Mouse (Mus musculus) liver, embryonic 12.5 days (tissue): ENCODE measurements around the gene Golga5. TPM values are rescaled to one million over a fixed set of nuclear protein-coding genes. Genes with fewer than 3 reads are reported as not detected.

Source experiments
- ATAC-seq: fragments of 200-750 bp; cut with Nextera tagmentation; 2 replicates; pipeline ENCODE4 v1.8.0; 2017; ENCODE audit warnings: moderate number of reproducible peaks, mild to moderate bottlenecking, moderate library complexity
- H3K27ac ChIP-seq: fragments of 300-500 bp; sonication (generic); 2 replicates; pipeline ENCODE4 v1.5.1; 2016; ENCODE audit warnings: mild to moderate bottlenecking
- H3K27me3 ChIP-seq: fragments of 300-500 bp; sonication (generic); replicated peaks from 2 replicates; pipeline ENCODE4 v1.6.1; 2016; ENCODE audit warnings: mild to moderate bottlenecking, moderate library complexity
- H3K36me3 ChIP-seq: fragments of 300-500 bp; sonication (generic); 2 replicates; pipeline ENCODE4 v1.6.1; 2016; ENCODE audit warnings: mild to moderate bottlenecking, moderate library complexity
- H3K4me1 ChIP-seq: fragments of 300-500 bp; sonication (generic); 2 replicates; pipeline ENCODE4 v1.6.1; 2016
- H3K4me2 ChIP-seq: fragments of 300-500 bp; sonication (generic); 2 replicates; pipeline ENCODE4 v1.6.1; 2016; ENCODE audit warnings: mild to moderate bottlenecking, moderate library complexity
- H3K4me3 ChIP-seq: fragments of 300-500 bp; sonication (generic); 2 replicates; pipeline ENCODE4 v1.5.1; 2016; ENCODE audit warnings: mild to moderate bottlenecking, moderate library complexity
- H3K9ac ChIP-seq: fragments of 300-500 bp; sonication (generic); 2 replicates; pipeline ENCODE4 v1.6.1; 2016; ENCODE audit warnings: mild to moderate bottlenecking, moderate library complexity
- H3K9me3 ChIP-seq: fragments of 300-500 bp; sonication (generic); replicated peaks from 2 replicates; pipeline ENCODE4 v1.6.1; 2016; ENCODE audit warnings: mild to moderate bottlenecking, moderate library complexity
- WGBS: fragments of 180-500 bp; shearing (Covaris S2); methylation state at CpG from one replicate; pipeline ENCODE4 v1.1.7; 2016; ENCODE audit not compliant: insufficient replicate concordance; 5-methylcytosine and 5-hydroxymethylcytosine counted together
- polyA plus RNA-seq: library from polyadenylated mRNA; unstranded; fragments of >200 nt; fragmentation: Nextera tagmentation; extraction: Ambion mirVana; gene quantifications from 2 replicates; pipeline ENCODE4 v1.2.1, GENCODE M21; 2016

The Golga5 gene
- polyA plus RNA-seq, 1 experiment from 2014 or later: 18.5 TPM

DNA sequence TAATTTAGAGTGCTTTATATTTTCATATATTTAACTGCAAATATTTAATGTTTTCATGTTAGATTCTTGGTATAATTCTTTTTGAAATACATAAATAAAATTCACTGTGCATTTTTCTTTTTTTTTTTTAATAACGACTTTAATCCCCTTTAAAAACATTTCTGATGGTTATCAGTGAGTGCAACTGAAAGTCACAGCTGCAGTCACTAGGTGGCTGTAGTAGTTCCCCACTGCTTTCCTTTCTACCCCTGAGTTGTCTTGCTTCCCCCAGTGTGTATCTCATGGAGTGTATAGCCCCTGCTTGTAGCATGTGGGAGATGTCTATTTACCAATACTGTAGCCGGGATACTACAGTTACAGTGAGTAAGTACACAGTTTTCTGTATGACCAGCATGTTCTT is 29.0 kb downstream of the Golga5 start:
- no peak overlapping the region for H3K4me3 ChIP-seq
- H3K27ac ChIP-seq: no peak overlapping the region
- no peak overlapping the region for H3K4me2 ChIP-seq
- H3K9me3 ChIP-seq: no peaks in the 10 kb centered on the region
- H3K27me3 ChIP-seq: no peaks in the 10 kb centered on the region
- 0 out of 2 replicates have a peak, but pooled peaks cover 3% of the 10 kb centered on the region for H3K4me1 ChIP-seq
- WGBS: 70% methylated on average over 2 of the region's 2 CpGs
- H3K36me3 ChIP-seq: peaks cover 53% of the 10 kb centered on the region
- no peak for ATAC-seq
- H3K9ac ChIP-seq: no peak overlapping the region

DNA sequence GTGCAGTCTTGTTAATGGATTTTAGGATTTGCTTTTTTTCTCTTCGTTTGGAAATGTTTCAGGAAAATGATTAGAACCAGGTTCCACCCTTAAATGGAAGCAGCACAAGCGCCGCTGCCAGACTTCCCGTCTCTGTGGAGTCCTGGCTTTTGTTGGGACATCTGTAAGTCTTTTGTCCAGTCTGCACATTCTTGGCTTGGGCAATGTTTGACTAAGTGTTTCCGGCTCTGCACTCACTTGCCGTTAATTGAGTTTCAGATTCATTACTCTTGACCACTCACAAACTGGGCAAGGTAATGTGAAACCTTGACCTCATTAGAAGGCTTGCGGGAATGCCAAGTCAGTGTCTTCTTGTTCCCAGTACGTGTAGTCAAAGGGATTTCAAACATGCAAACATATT is 29.8 kb downstream of the Golga5 start:
- Histone ChIP-seq H3K9ac (no peak overlapping the region), H3K36me3 (peaks cover 46% of the 10 kb centered on the region), H3K27ac (no peak overlapping the region), H3K4me2 (no peak overlapping the region), H3K9me3 (no peaks in the 10 kb centered on the region), H3K4me1 (0 out of 2 replicates have a peak, but pooled peaks cover 3% of the 10 kb centered on the region), H3K4me3 (no peak overlapping the region), H3K27me3 (no peaks in the 10 kb centered on the region)
- WGBS: 86% methylated on average over 8 of the region's 8 CpGs
- ATAC-seq: no peak

DNA sequence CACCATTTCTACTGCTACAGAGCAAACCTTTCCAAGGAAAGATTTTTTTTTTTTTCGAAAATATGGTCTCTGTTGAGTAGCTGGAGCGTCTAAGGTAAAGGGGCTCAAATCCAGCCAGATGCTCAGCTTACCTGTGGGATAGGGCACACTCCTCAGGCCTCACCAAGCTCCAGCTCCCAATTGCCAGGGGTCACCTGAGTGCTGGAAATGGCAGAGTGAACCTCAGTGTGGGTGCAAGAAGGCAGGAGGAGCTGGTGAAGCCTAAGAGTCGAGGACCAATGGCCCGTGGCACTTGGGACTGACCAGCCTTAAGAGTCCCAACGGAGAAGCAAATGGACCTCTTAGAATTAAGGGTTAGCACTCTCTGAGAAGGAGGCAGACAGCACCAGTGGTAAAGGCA is 30.3 kb downstream of the Golga5 start:
- Histone ChIP-seq H3K27ac (no peak overlapping the region), H3K9me3 (no peaks in the 10 kb centered on the region), H3K4me2 (no peak overlapping the region), H3K9ac (no peak overlapping the region), H3K27me3 (no peaks in the 10 kb centered on the region), H3K4me1 (0 out of 2 replicates have a peak, but pooled peaks cover 3% of the 10 kb centered on the region), H3K36me3 (peaks cover 41% of the 10 kb centered on the region), H3K4me3 (no peak overlapping the region)
- no peak for ATAC-seq
- WGBS: 71% methylated on average over 5 of the region's 5 CpGs

DNA sequence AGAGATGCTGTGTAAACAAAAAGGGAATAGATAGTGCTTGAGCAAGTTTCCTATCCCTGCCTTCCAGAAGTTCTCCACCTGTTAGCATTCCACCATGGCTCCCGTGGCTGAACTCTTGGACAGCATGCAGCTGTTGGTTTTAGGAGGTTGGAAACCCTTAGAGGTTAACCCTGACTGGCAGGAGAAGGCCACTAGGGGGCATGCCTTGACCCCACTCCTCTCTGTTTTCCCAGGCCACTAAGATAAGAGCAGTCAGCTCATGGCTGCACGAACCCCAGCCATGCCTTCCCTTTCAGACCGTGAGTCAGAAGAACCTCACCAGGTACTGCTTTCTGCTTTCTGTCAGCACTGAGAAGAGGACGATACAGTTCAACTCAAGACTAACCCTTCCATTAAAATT is 30.8 kb downstream of the Golga5 start:
- Histone ChIP-seq H3K9me3 (no peaks in the 10 kb centered on the region), H3K27me3 (no peaks in the 10 kb centered on the region), H3K4me3 (no peak overlapping the region), H3K4me2 (no peak overlapping the region), H3K36me3 (peaks cover 38% of the 10 kb centered on the region), H3K4me1 (0 out of 2 replicates have a peak, but pooled peaks cover 3% of the 10 kb centered on the region), H3K9ac (no peak overlapping the region), H3K27ac (no peak overlapping the region)
- WGBS: 39% methylated on average over 4 of the region's 4 CpGs
- ATAC-seq: no peak

DNA sequence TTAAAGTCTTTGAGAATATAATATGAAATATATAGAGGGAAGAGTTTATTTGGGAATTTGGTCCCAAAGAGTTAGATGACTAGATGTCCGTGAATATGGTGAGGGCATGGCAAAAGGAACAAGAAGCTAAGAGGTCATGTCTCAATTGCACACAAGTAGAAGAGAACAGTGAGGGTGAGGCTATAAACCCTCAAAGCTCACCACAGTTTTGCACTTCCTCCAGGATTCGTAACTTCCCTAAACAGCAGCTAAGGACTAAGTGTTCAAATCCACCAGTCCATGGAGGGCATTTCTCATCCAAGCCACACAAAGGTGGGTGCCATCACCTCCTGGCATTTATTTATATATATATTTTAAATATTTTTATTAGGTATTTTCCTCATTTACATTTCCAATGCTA is 32.1 kb downstream of the Golga5 start:
- H3K4me3 ChIP-seq: no peak overlapping the region
- peaks cover 11% of the 10 kb centered on the region for H3K4me1 ChIP-seq
- H3K9me3 ChIP-seq: no peaks in the 10 kb centered on the region
- H3K27ac ChIP-seq: no peak overlapping the region
- ATAC-seq: no peak
- H3K27me3 ChIP-seq: no peaks in the 10 kb centered on the region
- H3K9ac ChIP-seq: no peak overlapping the region
- 81% methylated on average over 2 of the region's 2 CpGs for WGBS
- H3K4me2 ChIP-seq: no peak overlapping the region
- H3K36me3 ChIP-seq: peaks cover 29% of the 10 kb centered on the region

DNA sequence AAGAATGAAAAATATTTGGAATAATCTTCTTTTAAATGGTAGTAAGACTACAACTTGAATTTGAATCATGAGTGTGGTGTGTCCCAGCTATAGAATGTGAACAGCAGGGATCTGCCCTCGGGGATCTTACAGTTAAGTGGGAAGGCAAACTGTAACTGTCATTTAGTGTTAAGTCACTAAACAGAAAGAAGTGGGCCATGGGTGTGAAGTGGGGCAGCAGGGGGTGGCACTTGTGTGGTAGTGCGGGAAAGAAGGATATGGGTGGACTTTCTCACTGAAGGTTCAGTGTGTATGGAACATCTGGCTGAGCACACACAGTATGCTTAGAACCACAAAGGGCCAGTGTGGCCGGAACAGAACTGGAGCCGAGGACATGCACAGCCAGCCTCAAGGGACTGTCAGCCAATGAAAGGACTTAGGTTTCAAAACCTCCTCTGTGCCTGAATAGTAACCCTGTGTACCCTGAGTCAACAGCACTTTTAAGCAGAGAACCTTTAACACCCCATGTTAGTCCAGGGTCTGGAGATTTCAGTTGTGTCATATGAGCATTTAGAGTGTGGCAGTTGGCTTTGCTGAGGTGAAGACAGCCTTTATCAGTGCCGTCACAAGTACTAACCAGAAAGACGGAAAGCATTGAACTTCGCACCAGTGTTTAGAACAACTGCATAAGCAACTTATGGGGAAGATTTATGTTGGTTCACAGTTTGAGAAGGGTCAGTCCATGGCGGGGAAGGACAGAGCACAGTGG is 33.1 kb downstream of the Golga5 start:
- Histone ChIP-seq H3K4me3 (no peak overlapping the region), H3K4me1 (peaks cover 16% of the 10 kb centered on the region), H3K4me2 (no peak overlapping the region), H3K27me3 (no peaks in the 10 kb centered on the region), H3K27ac (no peak overlapping the region), H3K9ac (no peak overlapping the region), H3K36me3 (peaks cover 20% of the 10 kb centered on the region), H3K9me3 (no peaks in the 10 kb centered on the region)
- 63% methylated on average over 8 of the region's 8 CpGs for WGBS
- ATAC-seq: no peak

DNA sequence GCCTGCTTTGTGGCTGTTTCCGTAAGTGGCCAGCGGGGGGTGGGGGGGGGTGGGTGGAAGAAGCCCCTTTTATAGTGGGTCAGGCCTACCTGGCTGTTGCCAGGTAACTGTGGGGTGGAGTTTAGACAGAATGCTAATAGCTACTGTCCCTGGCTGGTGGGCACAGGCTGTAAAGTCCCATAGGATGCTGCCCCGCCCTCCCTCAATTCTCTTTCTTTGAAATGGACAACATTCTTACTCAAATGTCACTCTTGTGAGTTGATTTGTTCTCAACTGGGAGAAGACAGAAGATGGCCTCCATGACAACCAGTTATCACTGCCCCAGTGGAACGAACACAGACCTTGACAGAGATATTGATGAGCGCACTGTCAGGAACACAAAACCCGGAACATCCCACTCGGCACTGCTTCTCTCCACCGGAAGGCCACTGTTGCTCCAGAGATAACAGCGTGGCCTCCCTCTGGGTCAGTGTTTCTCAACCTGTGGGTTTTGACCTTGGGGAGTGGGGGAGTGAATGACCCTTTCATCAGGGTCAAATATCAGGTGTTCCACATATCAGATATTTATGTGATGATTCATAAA is 36.3 kb downstream of the Golga5 start:
- ATAC-seq: no peak
- Histone ChIP-seq H3K4me3 (no peak overlapping the region), H3K9me3 (no peaks in the 10 kb centered on the region), H3K9ac (no peak overlapping the region), H3K27ac (no peak overlapping the region), H3K4me1 (peaks cover 16% of the 10 kb centered on the region), H3K4me2 (no peak overlapping the region), H3K27me3 (no peaks in the 10 kb centered on the region), H3K36me3 (no peaks in the 10 kb centered on the region)
- 58% methylated on average over 9 of the region's 9 CpGs for WGBS

DNA sequence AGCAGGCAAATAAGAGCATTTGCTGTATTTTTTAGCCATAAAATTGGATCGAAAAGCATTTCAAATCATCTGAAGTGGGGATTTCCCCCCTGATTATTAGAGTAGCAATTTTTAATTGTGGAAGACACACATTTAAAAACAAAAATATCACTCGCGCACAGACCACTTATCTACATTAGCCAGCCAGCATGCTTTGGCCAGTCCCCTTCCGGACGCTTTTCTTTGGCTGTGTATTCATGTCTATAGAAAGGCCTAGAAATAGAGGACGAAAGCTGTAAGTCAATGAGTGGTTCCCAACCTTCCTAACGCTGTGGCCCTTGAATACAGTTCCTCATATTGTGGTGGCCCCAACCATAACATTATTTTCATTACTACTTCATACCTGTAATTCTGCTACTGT is 37.0 kb downstream of the Golga5 start:
- Histone ChIP-seq H3K4me3 (no peak overlapping the region), H3K4me2 (no peak overlapping the region), H3K36me3 (no peaks in the 10 kb centered on the region), H3K4me1 (peaks cover 16% of the 10 kb centered on the region), H3K9ac (no peak overlapping the region), H3K27me3 (no peaks in the 10 kb centered on the region), H3K9me3 (no peaks in the 10 kb centered on the region), H3K27ac (peak overlapping the region; percentile 36; the same call in 1 of the 2 replicates)
- WGBS: 42% methylated on average over 7 of the region's 7 CpGs
- no peak for ATAC-seq

DNA sequence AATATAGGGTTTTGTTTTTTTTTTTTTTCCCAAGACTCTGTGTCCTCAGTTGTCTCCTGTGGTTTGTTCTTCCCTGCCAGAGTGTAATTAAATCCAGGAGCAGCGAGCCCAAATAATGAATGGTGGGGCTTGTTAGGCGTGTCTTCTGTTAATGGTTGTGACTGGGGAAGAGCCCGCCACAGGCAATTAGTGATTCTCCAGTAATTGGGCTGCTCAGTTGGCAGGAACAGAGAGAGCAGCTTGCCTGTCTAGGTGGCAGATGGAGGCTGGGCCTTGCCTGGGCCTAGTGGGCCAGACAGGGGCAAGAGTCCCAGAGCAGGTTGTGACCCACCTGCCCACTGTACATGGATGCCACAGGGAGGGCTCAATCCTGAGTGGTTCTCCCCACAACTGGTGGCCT is 42.4 kb downstream of the Golga5 start:
- WGBS: 47% methylated on average over 3 of the region's 3 CpGs
- Histone ChIP-seq H3K4me3 (no peak overlapping the region), H3K4me2 (no peak overlapping the region), H3K27ac (no peak overlapping the region), H3K9ac (no peak overlapping the region), H3K36me3 (no peaks in the 10 kb centered on the region), H3K9me3 (no peaks in the 10 kb centered on the region), H3K4me1 (peaks cover 3% of the 10 kb centered on the region; the same call in 1 of the 2 replicates), H3K27me3 (no peaks in the 10 kb centered on the region)
- ATAC-seq: no peak

DNA sequence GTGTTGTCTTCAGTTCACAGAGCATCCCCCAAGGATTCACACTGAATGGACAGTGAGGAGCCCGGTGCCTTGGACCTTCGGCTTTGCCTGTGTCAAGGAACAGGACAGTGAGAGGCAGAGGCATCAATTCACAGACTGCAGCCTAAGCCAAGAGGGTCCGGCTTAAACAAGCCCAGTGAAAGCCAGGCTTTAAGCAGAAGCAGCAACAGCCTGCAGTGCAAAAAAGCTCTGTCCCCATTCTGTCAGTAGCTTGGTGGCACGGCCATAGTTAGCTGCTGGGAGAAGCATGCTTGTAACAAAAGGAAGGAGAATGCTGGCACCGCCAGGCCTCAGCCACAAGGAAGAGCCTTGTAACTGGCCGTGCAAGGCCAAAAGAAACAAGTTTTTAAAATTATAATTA is 45.2 kb downstream of the Golga5 start:
- Histone ChIP-seq H3K27ac (no peak overlapping the region), H3K36me3 (no peaks in the 10 kb centered on the region), H3K9ac (no peak overlapping the region), H3K27me3 (no peaks in the 10 kb centered on the region), H3K4me3 (no peak overlapping the region), H3K9me3 (no peaks in the 10 kb centered on the region), H3K4me1 (no peaks in the 10 kb centered on the region), H3K4me2 (no peak overlapping the region)
- ATAC-seq: no peak
- 71% methylated on average over 6 of the region's 6 CpGs for WGBS

DNA sequence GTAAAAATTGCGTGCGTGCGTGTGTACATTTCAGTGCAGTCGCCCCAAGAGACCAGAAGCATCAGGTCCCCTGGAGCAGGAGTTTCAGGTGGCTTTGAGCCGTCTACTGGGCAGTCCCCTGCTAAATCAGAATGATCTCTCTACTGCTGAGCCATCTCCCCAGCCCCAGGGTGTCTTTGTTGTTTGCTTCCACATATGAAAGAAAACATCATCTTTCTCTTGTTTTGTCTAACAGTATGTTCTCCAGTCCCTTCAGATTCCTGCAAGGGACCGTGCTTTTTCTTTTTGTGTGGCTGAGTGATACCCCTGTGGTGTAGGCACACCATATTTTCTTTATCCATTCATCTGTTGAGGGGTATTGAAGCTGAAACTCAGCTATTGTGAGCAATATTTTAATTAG is 45.8 kb downstream of the Golga5 start:
- Histone ChIP-seq H3K9me3 (no peaks in the 10 kb centered on the region), H3K9ac (no peak overlapping the region), H3K27ac (no peak overlapping the region), H3K4me1 (no peaks in the 10 kb centered on the region), H3K4me2 (no peak overlapping the region), H3K27me3 (no peaks in the 10 kb centered on the region), H3K36me3 (no peaks in the 10 kb centered on the region), H3K4me3 (no peak overlapping the region)
- no peak for ATAC-seq
- WGBS: 82% methylated on average over 6 of the region's 6 CpGs

DNA sequence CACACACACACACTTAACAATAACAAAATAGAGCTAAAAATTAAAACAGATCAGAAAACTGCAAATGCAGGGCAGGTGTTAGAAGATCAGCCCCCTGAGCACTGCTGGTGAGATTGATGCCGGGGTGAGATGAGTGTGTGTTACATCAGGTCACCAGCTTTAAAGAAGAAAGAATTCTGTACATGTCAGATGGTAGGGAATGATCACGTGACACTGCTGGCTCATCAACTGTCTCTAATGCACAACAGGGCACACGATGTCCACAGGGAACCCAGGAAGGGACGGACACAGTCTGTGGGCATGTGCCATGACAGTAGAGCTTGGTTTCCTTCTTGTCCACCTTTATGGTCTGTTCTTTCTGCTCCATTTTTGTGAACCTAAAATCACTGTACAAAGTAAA is 47.2 kb downstream of the Golga5 start:
- no peaks in the 10 kb centered on the region for H3K36me3 ChIP-seq
- H3K9me3 ChIP-seq: no peaks in the 10 kb centered on the region
- no peak overlapping the region for H3K4me3 ChIP-seq
- no peak overlapping the region for H3K27ac ChIP-seq
- ATAC-seq: no peak
- H3K27me3 ChIP-seq: no peaks in the 10 kb centered on the region
- no peaks in the 10 kb centered on the region for H3K4me1 ChIP-seq
- WGBS: 71% methylated on average over 4 of the region's 4 CpGs
- no peak overlapping the region for H3K4me2 ChIP-seq
- H3K9ac ChIP-seq: no peak overlapping the region
